Mouse (Mus musculus): Measurements from ENCODE around the gene Gm11992.

- TF ChIP-seq POLR2A (IDR thresholded peaks at IDR 0.05; ENCODE audit: low read depth, low read length) = no peak
- no peak for TF ChIP-seq CTCF (IDR thresholded peaks at IDR 0.05; ENCODE audit: extremely low read depth, insufficient read length, insufficient replicate concordance, low read depth, low read length)
These were observed 29.7 kb upstream of the Gm11992 start for GRCm38 (mm10) chr11:9018491-9019267.
